Mouse (Mus musculus) midbrain, embryonic 16.5 days (tissue): Measurements from ENCODE around the gene Acap1. TPM values are rescaled to one million over a fixed set of nuclear protein-coding genes. Genes with fewer than 3 reads are reported as not detected.

Experiments
- ATAC-seq: fragments of 200-750 bp; cut with Nextera tagmentation; 2 replicates; pipeline ENCODE4 v1.8.0; 2017; ENCODE audit warnings: moderate TSS enrichment
- H3K27ac ChIP-seq: fragments of 300-500 bp; sonication (generic); 2 replicates; pipeline ENCODE4 v1.5.1; 2014; ENCODE audit warnings: mild to moderate bottlenecking, low read length, mixed read lengths
- H3K27me3 ChIP-seq: fragments of 300-500 bp; sonication (generic); 2 replicates; pipeline ENCODE4 v1.6.1; 2014; ENCODE audit warnings: low read depth, low read length, mixed read lengths; ENCODE audit not compliant: control insufficient read depth, insufficient read depth
- H3K36me3 ChIP-seq: fragments of 300-500 bp; sonication (generic); 2 replicates; pipeline ENCODE4 v1.6.1; 2014; ENCODE audit warnings: mild to moderate bottlenecking, low read length, moderate library complexity, mixed read lengths; ENCODE audit not compliant: control insufficient read depth, insufficient read depth
- H3K4me1 ChIP-seq: fragments of 300-500 bp; sonication (generic); 2 replicates; pipeline ENCODE4 v1.6.1; 2014; ENCODE audit warnings: mild to moderate bottlenecking, low read length, mixed read lengths; ENCODE audit not compliant: control insufficient read depth, insufficient read depth
- H3K4me2 ChIP-seq: fragments of 300-500 bp; sonication (generic); 2 replicates; pipeline ENCODE4 v1.6.1; 2014; ENCODE audit warnings: mild to moderate bottlenecking, low read length, mixed read lengths
- H3K4me3 ChIP-seq: fragments of 300-500 bp; sonication (generic); 2 replicates; pipeline ENCODE4 v1.5.1; 2014; ENCODE audit warnings: low read depth, mild to moderate bottlenecking, low read length, moderate library complexity, mixed read lengths
- H3K9ac ChIP-seq: fragments of 300-500 bp; sonication (generic); 2 replicates; pipeline ENCODE4 v1.6.1; 2014; ENCODE audit warnings: low read depth, low read length, mixed read lengths
- H3K9me3 ChIP-seq: fragments of 300-500 bp; sonication (generic); replicated peaks from 2 replicates; pipeline ENCODE4 v1.6.1; 2014; ENCODE audit warnings: mild to moderate bottlenecking, low read length, mixed read lengths; ENCODE audit not compliant: control insufficient read depth, poor library complexity, severe bottlenecking
- WGBS: fragments of 180-500 bp; shearing (Covaris S2); extraction: QIAGEN DNeasy Blood & Tissue Kit; methylation state at CpG from one replicate; pipeline ENCODE4 v1.1.7; 2014; 5-methylcytosine and 5-hydroxymethylcytosine counted together
- polyA plus RNA-seq: library from polyadenylated mRNA; unstranded; fragments of >200 nt; fragmentation: Nextera tagmentation; extraction: Ambion mirVana; gene quantifications from 2 replicates; pipeline ENCODE4 v1.2.1, GENCODE M21; 2015

Gene Acap1
- polyA plus RNA-seq, 1 experiment from 2014 or later, result 0.26 TPM

GRCm38 (mm10) chr11:69846738-69847688 is 48.3 kb downstream of the Acap1 start:
- 10% methylated on average over 36 of the region's 37 CpGs for WGBS
- H3K4me1 ChIP-seq, result peaks cover 22% of the 10 kb centered on the region
- peak overlapping the region; percentile 65 for H3K4me3 ChIP-seq
- no peaks in the 10 kb centered on the region for H3K9me3 ChIP-seq
- peak; percentile 47 for ATAC-seq
- peak overlapping the region; percentile 94 for H3K4me2 ChIP-seq
- peak overlapping the region; percentile 96 for H3K27ac ChIP-seq
- no peaks in the 10 kb centered on the region for H3K27me3 ChIP-seq
- peak overlapping the region; percentile 88 for H3K9ac ChIP-seq
- H3K36me3 ChIP-seq, result peaks cover 29% of the 10 kb centered on the region

DNA sequence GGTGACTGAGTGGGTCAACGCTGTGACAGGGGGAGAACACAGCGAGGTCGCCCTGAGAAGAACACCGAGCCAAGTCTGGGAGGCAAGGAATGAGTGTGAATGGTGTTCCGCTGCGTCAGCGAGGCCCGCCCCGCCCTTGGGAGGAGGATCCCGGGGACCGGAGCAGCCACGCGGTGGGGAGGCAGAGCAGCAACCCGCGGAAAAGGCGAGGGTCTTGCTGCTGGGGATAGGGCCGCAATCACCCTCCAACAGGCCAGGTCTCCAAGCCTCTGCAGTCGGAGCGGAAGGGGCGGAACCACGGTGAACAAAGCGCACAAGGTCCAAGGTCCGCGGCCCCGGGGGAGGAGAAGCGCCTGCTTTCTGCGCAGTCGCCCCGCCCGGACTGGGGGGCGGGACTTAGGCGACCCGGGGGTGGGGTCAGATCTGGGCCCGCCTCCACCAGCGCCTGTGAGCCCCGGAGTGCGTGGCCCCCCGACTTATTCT is 49.1 kb downstream of the Acap1 start, which contains the start of gene Plscr3:
Gene Plscr3 (plus strand): TSS at position 179 of the 483 bp plus-strand sequence.
- Histone ChIP-seq H3K27ac (peak within 1 kb of the TSS; percentile 96), H3K4me2 (peak within 1 kb of the TSS; percentile 94), H3K27me3 (no peaks in the 10 kb centered on the region), H3K4me1 (peaks cover 22% of the 10 kb centered on the region), H3K4me3 (peak within 1 kb of the TSS; percentile 65), H3K9ac (peak within 1 kb of the TSS; percentile 88), H3K9me3 (no peaks in the 10 kb centered on the region), H3K36me3 (peaks cover 22% of the 10 kb centered on the region)
- under 1% methylated on average over 35 of the region's 38 CpGs for WGBS
- ATAC-seq, result peak; percentile 89

- Histone ChIP-seq H3K27me3 (no peaks in the 10 kb centered on the region), H3K4me2 (peak overlapping the region; percentile 55), H3K4me3 (peak overlapping the region; percentile 94), H3K27ac (peak overlapping the region; percentile 88), H3K4me1 (peaks cover 28% of the 10 kb centered on the region), H3K9ac (peak overlapping the region; percentile 70), H3K36me3 (peaks cover 3% of the 10 kb centered on the region; the same call in 1 of the 2 replicates), H3K9me3 (no peaks in the 10 kb centered on the region)
- ATAC-seq, result 0 out of 2 replicates have a peak, but pooled peaks have one; percentile 0
- WGBS, result 2% methylated on average over 7 of the region's 7 CpGs
Measured at GRCm38 (mm10) chr11:69838714-69839104, 56.6 kb downstream of the Acap1 start.

DNA sequence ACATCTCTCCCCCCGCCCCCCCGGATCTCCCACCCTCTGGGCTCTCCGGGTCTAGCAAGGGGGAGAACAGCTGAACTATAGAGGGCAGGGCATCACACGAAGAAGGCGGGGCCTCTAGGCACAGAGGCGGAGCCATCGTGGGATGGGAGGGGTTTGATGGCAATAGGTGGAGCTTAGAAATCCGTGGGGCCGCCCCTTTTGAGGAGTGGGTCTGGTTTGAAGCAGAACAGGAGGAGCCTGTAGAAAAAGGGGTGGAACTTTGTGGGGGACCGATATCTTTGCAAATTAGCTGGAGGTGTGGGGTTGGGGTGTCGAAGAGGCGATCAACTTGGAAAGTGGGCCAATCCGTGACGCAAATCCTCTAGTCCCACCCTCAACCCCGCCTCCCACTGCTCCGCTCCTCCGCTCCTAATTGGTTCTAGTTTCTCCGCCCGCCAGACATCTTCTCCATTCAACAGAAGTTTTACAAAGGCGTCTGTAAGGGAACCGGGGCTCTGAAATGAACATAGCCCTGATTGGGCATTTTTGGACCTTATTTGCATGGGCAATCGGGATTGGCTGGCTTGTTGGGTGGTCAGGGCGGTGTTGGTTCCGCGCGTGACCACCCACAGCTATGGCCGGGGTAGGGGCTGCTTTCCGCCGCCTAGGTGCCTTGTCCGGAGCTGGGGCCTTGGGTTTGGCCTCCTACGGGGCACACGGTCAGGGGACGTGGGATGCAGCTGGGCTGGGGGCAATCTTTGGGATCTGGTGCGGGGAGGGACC is 57.2 kb downstream of the Acap1 start, which contains the start of gene Tmem256:
Gene Tmem256 (plus strand): TSS at position 563 of the 762 bp plus-strand sequence.
- no peaks in the 10 kb centered on the region for H3K9me3 ChIP-seq
- peak within 1 kb of the TSS; percentile 99 for H3K9ac ChIP-seq
- ATAC-seq, result peak; percentile 88
- peak within 1 kb of the TSS; percentile 97 for H3K4me2 ChIP-seq
- WGBS, result 1% methylated on average over 31 of the region's 34 CpGs
- H3K4me3 ChIP-seq, result peak within 1 kb of the TSS; percentile 94
- H3K27me3 ChIP-seq, result no peaks in the 10 kb centered on the region
- peak within 1 kb of the TSS; percentile 98 for H3K27ac ChIP-seq
- peaks cover 30% of the 10 kb centered on the region for H3K4me1 ChIP-seq
- H3K36me3 ChIP-seq, result peaks cover 4% of the 10 kb centered on the region; the same call in 1 of the 2 replicates

- Histone ChIP-seq H3K4me3 (peak within 1 kb of the TSS; percentile 94), H3K27ac (peak within 1 kb of the TSS; percentile 98), H3K4me1 (peaks cover 30% of the 10 kb centered on the region), H3K4me2 (peak within 1 kb of the TSS; percentile 97), H3K9ac (peak within 1 kb of the TSS; percentile 99), H3K36me3 (peaks cover 7% of the 10 kb centered on the region), H3K9me3 (no peaks in the 10 kb centered on the region), H3K27me3 (no peaks in the 10 kb centered on the region)
- ATAC-seq, result peak; percentile 73
- under 1% methylated on average over 31 of the region's 32 CpGs for WGBS
Measured at GRCm38 (mm10) chr11:69837604-69837951, 57.8 kb downstream of the Acap1 start, which contains the start of gene Nlgn2. Gene Nlgn2 (minus strand): TSS chr11:69837784.

DNA sequence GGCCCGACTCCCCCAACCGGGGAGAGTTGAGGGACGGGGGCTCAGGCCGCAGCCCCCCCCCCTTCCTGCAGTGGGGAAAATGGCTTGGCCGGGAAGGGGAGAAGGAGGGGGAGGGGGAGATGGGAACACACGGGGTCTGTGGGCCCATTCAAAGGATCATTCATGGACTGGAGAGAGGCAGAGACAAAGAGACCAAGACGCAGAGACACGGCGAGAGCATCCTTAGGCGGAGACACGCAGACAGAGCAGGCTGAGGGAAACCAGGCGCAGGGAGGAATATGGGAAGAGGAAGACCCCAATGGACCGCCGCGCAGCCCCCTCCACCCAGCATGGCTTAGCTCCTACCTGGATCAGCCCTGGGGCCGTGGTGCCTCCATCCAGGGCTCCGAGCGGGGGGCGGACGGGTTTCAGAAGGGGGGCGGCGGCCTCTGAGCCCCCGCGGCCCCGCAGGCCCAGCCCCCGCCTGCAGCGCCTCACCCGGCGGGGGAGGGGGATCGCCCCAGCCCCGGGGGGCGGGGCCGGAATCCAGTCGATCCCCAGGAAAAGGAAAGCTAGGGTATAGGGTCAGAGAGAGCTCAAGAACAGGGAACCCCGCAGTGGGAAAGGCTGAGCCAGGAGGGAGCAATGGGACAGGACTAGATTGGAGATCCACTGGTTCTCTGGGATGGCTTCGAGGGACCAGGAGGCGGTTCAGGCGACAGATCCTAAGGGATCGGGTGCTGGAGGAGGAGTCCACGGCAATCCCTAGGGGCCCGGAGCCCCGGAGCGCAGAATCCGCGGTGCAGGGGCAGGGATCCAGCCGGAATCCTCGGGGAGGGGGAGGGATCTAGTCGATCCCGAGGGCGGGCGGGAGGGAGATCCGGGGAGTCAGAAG is 58.4 kb downstream of the Acap1 start:
- peak overlapping the region; percentile 99 for H3K9ac ChIP-seq
- H3K9me3 ChIP-seq, result no peaks in the 10 kb centered on the region
- peaks cover 7% of the 10 kb centered on the region for H3K36me3 ChIP-seq
- under 1% methylated on average over 37 of the region's 52 CpGs for WGBS
- peaks cover 30% of the 10 kb centered on the region for H3K4me1 ChIP-seq
- peak overlapping the region; percentile 97 for H3K4me2 ChIP-seq
- peak; percentile 15 for ATAC-seq
- no peaks in the 10 kb centered on the region for H3K27me3 ChIP-seq
- peak overlapping the region; percentile 94 for H3K4me3 ChIP-seq
- H3K27ac ChIP-seq, result peak overlapping the region; percentile 98

DNA sequence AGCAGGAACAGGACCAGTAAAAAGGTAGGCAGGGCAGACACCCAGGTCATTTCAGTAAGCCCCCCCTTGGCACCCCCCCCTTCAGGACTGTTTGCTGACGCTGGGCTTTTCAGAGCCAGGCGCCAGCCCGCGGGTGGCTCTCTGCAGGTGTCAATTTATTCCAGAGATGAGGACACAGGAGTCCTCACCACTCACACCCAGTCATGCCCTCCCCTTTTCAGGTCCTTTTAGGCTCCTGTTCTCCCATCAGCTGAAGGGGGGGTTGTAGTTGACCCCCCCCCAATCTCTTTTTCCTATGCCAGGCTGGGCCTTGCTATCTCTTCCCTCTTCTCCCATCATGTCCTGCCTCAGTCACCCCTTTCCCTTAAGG is 59.4 kb downstream of the Acap1 start:
- H3K4me2 ChIP-seq, result peak overlapping the region; percentile 97
- H3K36me3 ChIP-seq, result peaks cover 10% of the 10 kb centered on the region
- H3K9ac ChIP-seq, result peak overlapping the region; percentile 99
- no peaks in the 10 kb centered on the region for H3K27me3 ChIP-seq
- H3K4me3 ChIP-seq, result peak overlapping the region; percentile 94
- no peak for ATAC-seq
- H3K4me1 ChIP-seq, result peaks cover 30% of the 10 kb centered on the region
- peak overlapping the region; percentile 98 for H3K27ac ChIP-seq
- 11% methylated on average over 4 of the region's 4 CpGs for WGBS
- no peaks in the 10 kb centered on the region for H3K9me3 ChIP-seq
